Mouse (Mus musculus): ENCODE results near the gene Shroom2. TPM values are rescaled to one million over a fixed set of nuclear protein-coding genes. Genes with fewer than 3 reads are reported as not detected.

The Shroom2 gene
- total RNA-seq, 2 experiments from 2014 or later, result not detected

DNA sequence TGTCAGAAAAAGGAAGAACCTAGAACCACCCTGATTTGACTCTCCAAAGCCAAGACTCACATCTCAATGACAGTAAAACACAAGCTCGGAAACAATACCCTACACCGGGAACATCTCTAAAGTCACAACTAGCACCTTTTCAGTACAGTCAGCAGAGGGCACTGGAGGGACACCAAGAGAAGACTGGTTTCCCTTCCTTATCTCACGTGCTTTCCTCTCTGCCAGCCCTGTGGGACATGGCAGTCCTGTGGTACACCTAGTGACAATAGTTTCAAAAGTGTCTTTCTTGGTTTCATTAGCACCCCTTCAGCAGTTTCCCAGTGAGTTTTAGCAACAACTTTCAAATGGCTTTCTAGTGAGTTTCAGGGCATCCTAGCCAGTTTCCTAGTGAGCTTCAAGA is 63.9 kb downstream of the Shroom2 start:
- no peak for ATAC-seq (replicated peaks; ENCODE audit: low FRiP score, poor library complexity, severe bottlenecking)

DNA sequence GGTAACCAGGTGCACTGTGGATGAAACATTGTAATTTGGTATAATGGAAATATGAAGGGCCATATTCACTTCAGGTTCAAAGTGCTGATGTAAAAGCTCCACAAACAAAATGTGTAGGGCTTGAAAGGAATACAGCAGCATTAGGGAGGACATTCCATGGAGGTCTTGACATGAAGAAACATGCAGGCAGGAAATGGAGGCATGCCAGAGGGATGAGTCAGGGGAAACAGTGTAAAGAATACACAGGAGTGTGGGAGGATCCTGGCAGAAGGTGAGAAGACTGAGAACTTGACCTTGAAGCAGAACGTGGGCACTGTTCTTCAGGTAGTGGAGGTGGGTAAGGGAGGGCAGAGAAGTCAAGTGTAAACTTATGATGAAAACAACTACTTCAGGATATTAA is 65.6 kb downstream of the Shroom2 start:
- no peak for ATAC-seq (replicated peaks; ENCODE audit: low FRiP score, poor library complexity, severe bottlenecking)

DNA sequence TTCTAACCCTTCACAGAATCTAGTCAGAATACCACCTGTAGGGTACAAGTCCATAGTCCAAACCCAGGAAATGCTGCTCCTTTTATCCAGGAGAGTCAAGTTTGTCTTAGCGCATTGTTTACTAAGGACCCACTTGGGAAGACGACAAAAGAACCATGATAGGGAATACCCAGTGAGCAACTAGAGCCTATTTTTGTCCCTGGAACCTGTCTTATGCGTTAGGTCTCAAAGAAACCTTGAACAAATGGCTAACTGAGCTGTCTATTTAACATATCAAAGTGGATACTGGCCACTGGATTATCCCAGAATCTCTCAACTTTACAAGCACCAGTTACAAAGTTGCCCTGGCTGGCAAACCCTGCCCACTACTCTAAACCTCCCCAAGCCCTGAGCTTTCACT is 67.6 kb downstream of the Shroom2 start:
- no peak for ATAC-seq (replicated peaks; ENCODE audit: low FRiP score, poor library complexity, severe bottlenecking)

DNA sequence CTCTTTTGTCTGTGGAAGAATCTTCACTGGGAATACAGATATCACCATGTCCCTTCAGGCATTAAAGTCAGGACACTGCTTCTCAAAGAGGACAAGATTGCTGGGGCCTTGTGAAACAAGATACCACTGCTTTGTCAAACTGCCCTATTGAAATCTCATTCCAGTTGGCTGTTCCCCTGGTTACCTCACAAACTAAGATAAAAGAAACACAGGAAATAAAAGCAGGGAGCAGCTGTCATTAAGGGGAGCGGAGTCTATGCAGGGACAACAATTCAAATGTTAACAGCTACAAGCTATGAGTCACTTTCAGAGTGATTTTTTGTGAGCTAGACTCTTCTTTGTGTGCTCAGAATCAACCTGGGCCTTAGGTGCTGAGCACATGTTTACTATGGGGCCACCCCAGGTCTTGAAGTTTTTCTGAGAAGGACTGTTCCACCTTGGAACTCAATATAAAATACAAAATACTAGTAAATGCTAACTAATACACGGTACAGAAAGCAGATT is 78.4 kb downstream of the Shroom2 start:
- no peak for ATAC-seq (replicated peaks; ENCODE audit: low FRiP score, poor library complexity, severe bottlenecking)

DNA sequence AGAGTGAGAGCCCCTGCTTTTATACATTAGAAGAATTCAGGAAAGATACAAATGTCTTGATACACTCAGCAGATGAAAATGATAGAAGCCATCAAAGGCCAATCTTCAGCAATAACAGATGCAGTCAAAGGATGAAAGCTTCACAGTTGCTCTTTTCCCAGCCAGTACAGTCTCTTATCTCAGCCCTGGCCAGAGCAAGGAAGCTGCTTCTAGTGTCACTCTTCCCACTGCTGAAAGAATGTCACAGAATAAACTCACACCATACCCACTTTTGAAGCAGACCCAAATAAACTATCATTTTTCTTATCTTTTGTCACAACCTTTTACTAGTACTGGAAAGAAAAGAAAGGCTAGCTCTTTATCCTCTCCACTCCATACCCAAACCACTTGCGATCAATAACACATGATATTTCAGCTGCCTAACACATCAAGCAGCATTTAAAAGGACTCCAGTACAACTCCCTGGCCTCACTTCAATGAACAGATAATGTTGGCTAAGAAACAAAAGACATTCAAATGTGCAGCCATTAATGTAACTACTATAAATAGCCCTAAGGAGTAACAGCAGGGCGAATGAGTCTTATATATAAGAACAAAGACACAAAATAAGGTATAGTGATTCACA is 90.0 kb downstream of the Shroom2 start:
- no peak for ATAC-seq (replicated peaks; ENCODE audit: low FRiP score, poor library complexity, severe bottlenecking)

DNA sequence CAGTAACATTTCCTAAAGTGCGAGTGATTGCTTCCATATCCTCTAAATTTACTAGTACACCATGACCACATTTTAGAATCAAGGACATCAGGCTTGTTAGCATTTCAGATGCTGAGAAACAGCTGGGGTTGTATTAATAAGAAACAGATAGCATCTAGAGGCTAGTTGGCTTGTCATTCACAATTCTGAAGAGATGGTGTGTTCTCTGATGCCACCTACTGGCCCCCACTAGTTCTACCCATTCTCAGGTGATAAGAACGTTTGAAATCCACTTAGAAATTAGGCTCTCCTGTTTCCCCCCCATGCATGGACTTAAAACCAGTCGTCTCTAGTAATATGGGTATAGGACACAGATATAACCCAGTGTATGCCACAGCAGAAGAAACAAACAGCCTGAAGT is 92.9 kb downstream of the Shroom2 start:
- no peak for ATAC-seq (replicated peaks; ENCODE audit: low FRiP score, poor library complexity, severe bottlenecking)

DNA sequence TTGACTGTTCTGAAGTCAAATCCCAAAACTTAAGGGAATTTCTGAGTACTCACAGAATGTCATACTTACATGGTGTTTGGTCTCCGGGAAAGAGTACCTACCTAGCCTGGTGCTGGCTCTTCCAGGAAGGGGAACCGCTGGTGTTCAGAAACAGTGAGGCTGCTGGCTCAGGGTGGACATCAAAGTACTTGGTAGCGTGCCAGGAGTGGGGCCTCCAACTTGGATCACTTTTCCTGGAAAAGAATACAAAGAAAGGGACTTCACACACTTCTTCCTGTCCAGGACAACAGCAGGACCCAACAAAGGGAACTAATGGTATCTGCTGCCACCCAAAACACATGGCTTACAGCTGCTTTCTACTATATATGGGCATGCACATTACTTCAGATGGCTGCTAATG is 95.8 kb downstream of the Shroom2 start:
- no peak for ATAC-seq (replicated peaks; ENCODE audit: low FRiP score, poor library complexity, severe bottlenecking)

DNA sequence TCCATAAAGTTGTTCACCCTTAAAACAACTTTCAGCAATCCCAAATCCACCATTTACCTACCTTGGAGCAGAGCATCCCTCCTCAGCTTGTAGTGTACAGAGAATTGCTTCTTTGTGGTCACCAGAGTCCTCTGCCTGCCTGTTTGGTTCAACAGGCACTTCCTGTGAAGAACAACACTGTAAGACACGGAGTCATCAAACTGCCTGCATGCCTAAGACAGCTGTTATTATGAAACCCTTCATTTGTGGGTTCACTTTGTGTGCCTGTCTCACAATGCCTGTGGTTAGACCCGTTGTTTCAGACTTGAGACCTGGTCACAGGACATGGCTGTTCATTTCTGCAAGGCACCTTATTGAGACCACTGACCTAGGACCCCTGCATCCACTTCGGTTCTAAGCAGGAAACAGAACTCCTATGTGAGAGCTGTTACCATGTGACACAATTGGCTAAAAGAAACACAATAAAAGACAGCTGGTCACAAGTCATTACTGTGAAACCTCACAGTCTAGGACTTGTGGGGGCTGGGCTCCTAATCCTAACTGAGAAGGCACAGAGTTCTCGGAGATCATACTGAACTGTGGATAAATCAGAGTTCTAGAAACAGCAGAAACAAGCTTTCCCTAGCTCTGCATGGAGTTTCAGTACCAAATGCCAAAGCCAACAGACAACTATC is 111.8 kb downstream of the Shroom2 start:
- ATAC-seq (replicated peaks; ENCODE audit: low FRiP score, poor library complexity, severe bottlenecking), result no peak

DNA sequence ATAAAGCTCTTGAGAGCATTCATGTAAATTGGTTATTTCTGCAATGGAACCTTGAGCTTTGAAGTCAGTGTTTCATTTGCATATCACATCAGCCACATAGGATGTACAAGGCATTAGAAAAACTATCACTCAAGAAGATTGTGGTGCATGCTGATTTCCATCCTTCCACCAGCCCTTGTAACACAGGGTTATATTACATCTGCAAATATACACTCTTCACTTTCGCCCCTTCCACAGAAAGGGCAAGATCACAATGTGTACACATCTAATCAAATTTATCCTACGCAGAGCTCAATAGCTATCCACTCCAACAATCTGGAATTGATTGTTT is 112.7 kb downstream of the Shroom2 start:
- no peak for ATAC-seq (replicated peaks; ENCODE audit: low FRiP score, poor library complexity, severe bottlenecking)

DNA sequence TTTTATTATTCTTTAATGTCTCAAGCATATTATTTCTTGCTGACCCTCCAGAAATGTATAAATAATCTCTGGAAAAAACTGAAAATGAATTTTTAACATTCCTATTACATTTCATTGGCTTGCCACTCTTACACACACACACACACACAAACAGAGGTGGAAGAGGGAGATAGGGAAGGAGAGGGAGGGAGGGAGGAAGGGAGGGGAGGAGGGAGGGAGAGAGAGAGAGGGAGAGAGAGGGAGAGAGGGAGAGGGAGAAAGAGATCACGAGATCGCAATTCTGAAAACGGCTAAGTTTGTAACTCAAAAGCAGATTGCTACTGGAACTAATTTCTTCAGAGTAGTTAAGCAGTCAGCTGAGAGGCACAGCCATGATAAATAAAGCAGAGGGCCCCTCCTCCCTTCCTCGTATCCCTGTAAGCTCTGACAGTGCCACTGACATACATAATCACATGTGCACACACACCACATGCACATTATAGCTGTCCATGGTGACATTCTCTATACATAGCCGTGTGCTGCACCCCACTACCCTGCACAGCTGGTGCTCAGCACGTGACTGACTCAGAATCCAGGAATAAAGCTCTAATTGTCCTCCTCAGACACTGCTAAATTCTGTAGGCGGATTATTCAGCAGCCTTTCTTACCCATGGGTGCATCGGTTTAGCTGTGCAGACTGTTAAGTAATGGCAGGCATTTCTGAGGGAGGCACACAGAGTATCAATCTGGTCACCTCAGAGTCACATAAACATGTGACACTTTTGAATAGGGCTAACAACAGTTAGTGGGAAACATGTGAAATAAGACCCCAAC is 113.3 kb downstream of the Shroom2 start:
- ATAC-seq (replicated peaks; ENCODE audit: low FRiP score, poor library complexity, severe bottlenecking), result no peak

DNA sequence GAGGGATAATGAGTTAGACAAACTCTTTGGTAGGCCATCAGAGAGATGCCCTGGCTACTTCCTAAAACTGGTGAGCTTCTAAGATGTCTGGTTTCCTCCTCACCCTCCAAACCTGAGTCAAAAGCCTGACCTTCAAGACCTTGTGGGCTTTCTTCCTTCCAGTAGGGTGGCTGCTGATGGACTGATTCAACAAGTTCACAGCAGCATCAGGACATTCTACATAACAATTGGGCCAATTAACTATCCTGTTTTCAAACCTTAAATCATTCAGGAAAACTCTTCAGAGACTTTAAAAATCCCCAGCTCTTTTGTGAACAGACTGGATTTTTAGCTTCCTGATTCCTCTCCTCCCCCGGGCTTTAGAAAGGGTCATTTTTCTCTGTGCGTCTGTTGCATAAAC is 116.6 kb downstream of the Shroom2 start:
- no peak for ATAC-seq (replicated peaks; ENCODE audit: low FRiP score, poor library complexity, severe bottlenecking)

DNA sequence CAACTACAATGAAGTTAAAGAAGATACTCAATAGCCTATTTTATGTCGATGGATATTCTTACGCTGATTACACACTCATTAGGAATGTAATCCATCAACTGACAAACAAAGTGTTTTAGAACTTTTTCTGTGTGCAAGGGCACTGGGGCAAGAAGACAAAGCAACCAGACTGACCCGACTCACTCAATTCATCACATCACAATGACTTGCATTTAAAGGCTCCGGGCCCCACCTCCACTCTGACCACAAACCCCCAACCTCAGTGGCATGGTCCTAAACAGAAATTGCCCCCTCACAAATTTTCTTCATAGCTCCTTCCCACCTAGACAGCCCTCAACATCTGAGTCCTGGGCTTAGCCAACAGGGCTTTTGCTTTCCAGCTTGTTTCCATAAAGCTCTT is 124.4 kb downstream of the Shroom2 start:
- no peak for ATAC-seq (replicated peaks; ENCODE audit: low FRiP score, poor library complexity, severe bottlenecking)

DNA sequence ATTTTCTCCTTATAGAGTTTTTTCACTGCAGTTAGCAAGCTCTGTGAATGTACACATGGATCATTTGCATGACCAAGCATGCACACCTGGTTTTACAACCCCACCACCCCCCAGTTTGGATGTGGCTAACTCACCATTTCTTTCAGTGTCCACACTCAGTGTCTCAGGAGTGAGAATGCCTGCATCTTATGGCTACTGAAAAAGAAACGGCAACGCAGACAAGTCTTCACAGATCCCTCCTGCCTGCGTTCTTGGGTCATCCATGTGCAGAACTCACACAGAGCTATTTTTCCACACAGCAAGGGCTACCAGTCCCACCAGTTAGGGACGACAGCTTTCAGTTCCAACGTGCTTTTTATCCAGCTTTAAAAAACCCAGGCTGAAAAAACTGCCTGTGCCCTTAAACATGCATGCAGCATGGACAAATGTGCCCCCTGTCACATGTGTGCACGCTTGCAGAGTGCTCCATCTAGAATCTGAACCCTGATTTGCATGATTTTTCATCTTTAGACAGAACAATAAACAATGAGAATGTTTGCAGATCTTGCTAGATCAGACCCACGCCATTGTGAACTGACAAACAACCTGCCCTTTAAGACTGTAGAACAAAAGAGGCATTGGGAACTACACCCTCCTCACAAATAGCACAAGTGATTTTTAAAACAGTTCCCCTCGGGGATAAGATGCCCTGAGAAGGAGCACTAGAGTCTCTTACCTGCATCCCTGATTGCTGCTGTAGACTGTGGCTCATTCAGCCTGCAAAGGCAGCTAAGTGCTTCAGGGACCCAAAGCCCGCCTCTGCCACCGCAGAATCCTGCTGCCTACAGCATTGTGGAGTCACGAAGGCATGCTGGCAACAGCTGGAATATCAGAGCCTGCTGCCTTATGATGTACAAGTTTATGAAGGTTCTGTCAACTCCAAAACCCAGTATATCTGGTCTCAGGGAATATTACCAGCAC is 125.3 kb downstream of the Shroom2 start:
- no peak for ATAC-seq (replicated peaks; ENCODE audit: low FRiP score, poor library complexity, severe bottlenecking)

DNA sequence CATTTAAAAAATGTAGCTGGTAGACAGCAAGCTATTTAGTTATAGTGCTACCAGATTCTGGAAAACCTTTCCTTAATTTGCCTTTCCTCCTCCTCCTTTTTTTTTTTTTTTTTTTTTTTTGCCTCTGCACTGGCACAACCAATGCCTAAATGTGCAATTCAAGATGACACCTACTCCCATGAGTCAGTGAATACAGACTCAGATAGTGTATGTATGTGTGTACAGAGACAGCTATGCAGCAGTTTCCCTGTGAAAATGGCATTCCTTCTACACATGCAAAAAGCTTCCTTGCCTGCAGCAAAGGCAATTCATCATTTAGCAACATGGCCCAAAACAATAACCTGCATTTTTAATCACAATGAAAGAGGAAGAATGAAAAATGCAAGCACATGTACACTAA is 126.1 kb downstream of the Shroom2 start:
- no peak for ATAC-seq (replicated peaks; ENCODE audit: low FRiP score, poor library complexity, severe bottlenecking)

DNA sequence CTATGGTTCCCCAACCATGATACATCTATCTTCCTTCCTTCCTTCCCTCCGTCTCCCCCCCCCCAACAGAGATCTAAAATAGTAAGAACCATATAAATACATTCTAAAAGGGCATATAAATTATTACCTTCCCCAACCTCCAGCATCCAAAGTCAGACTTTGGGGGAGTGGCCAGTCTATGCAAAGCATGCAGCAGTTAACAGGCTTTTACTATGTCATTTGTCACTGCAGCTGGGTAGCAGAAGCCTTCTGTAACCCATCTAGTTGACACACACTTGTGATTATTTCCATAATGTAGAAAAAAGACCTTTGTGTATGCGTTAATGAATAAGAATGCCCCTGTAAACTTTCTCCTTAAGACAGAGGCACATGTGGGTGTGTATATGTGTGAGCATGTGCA is 126.6 kb downstream of the Shroom2 start:
- ATAC-seq (replicated peaks; ENCODE audit: low FRiP score, poor library complexity, severe bottlenecking), result no peak

DNA sequence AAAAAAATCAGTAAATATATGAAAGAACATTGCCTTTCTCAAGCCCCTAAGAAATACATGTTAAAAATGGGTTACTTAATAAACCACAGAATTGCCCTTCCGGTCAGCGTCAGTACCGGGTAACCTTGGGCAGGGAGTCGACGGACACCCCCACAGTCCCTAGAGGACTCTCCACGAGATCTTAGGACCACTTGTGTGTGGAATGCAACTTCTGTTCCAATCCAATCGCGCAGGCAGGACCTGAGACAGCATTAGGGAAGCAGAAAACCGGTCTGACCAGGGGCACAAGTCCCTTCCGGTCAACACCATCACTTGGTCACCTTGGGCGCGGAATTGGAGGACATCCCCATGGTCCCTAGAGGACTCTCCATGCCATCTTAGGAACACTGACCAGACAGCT is 133.9 kb downstream of the Shroom2 start:
- no peak for ATAC-seq (replicated peaks; ENCODE audit: low FRiP score, poor library complexity, severe bottlenecking)

DNA sequence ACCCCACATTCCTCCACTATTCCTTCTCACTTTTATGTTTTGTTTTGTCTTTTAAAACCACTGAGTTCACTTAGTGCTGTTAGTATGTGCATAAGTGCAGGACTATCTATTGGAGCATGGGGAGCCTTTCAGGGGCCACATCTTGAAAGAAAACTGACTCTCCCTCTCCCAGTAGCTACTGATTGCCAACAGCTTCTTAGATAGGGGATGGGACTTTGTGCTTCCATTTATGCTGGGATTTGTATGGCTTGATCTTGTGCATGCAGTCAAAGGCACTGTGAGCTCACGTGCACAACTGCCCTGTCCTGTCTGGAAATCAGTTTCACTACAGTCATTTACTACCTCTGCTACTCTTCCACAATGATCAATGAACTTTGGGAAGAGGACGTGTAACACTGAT is 147.9 kb downstream of the Shroom2 start:
- no peak for ATAC-seq (replicated peaks; ENCODE audit: low FRiP score, poor library complexity, severe bottlenecking)

DNA sequence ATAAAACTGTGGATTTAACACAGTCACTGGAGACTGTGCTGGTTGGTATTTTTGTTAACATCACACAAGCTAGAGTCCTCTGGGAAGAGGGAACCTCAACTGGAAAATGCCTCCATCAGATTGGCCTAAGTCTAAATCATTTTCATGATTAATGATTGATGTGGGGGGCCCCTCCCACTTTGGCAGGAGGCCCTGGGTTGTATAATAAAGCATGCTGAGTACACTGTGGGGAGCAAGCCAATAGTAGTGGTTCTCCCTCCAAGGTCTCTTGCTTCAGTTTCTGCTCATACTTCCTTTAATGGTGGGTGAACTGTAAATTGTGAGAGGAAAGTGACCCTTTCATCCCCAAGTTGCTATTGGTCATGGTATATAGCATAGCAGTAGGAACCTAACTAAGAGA is 148.3 kb downstream of the Shroom2 start:
- ATAC-seq (replicated peaks; ENCODE audit: low FRiP score, poor library complexity, severe bottlenecking), result no peak

DNA sequence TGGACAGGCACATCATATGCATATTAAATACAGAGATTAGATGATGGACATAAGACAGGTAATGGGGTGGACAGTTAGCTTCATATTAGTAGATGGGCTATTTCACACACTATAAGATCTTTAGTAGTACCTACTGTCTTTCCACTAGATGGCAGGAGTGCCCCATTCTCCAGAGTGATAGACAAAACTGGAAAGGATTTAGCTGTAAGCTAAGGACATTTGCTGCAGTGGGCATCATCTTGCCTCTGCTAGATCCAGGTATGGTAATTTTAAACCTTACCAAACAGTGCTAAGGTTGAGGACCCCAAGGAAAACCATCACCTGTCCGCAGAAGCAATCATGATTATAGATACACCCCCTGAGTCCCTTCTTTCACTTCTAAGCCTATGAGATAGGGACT is 150.8 kb downstream of the Shroom2 start:
- ATAC-seq (replicated peaks; ENCODE audit: low FRiP score, poor library complexity, severe bottlenecking), result no peak

DNA sequence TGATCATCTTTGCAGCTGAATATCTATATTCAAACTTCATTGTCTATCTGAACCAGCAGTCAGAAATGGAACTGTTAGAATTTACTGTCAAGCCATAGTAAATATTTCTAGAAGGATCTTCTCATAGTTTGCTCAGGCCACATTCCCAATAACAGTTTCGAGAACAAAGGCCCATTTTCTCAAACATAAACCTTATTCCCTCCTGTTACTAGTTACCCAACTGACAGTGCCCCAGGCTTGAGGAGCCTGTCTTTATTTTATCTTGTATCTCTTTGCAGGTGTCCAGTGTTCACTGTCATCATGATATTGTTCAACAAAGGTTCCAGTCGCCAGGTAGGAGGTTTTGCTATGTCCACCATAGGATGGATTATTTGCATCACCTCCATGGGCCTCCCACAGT is 206.2 kb downstream of the Shroom2 start, which contains the start of gene Cldn34a:
Gene Cldn34a, plus strand, starts transcription at position 301 of the 400 bp plus-strand sequence.
- no peak for ATAC-seq (replicated peaks; ENCODE audit: low FRiP score, poor library complexity, severe bottlenecking)
